Mouse (Mus musculus): Measurements from ENCODE around the gene Psme2b. TPM values are rescaled to one million over a fixed set of nuclear protein-coding genes. Genes with fewer than 3 reads are reported as not detected.
"Not testable (repeated sequence)": the region's sequence is repeated elsewhere in the genome, so short reads cannot be mapped to it uniquely, and the experiment has no call there.

Psme2b gene
- polyA plus RNA-seq, 1 experiment from 2014 or later = 2.3 TPM

GRCm38 (mm10) chr11:48974686-48975085 is 28.7 kb upstream of the Psme2b start:
- not testable (repeated sequence) for H3K27me3 ChIP-seq (ENCODE audit: insufficient read depth, low read length); DNase-seq; H3K27ac ChIP-seq (ENCODE audit: low read depth); H3K9me3 ChIP-seq (ENCODE audit: low read depth, low read length); H3K9ac ChIP-seq; H3K4me1 ChIP-seq (ENCODE audit: insufficient read depth); ATAC-seq (ENCODE audit: insufficient read depth); H3K4me3 ChIP-seq (ENCODE audit: low read depth, low read length); H3K36me3 ChIP-seq (ENCODE audit: insufficient read depth); H3K4me2 ChIP-seq
- no CpG with 5 or more reads among the region's 1 CpGs for WGBS

DNA sequence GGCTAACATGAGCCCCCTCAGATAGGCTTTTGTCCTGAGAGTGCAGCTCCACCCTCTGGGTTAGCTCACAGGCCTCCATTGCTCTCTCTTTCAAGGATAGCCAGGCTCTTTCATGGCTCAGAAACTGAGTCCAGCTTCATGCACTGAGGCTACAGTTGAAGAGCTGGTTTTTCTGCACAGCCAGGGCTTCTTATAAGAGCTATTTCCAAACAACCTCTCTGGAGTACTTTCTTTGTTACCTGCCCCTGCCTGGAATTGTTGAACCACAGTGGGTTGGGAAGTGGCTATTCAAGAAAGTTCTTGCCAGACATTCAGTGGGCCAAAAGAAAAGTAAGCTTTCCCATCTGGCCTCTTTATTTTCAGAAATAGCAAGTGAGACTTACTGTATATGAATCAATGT is 6.7 kb downstream of the Psme2b start:
- H3K4me3 ChIP-seq (ENCODE audit: low read depth, low read length); H3K36me3 ChIP-seq (ENCODE audit: insufficient read depth); H3K9me3 ChIP-seq (ENCODE audit: low read depth, low read length); H3K4me1 ChIP-seq (ENCODE audit: insufficient read depth); DNase-seq; H3K9ac ChIP-seq; H3K27ac ChIP-seq (ENCODE audit: low read depth); H3K27me3 ChIP-seq (ENCODE audit: insufficient read depth, low read length); H3K4me2 ChIP-seq: not testable (repeated sequence)
- peak; percentile 68; the same call in 1 of the 2 replicates for ATAC-seq (ENCODE audit: insufficient read depth)

DNA sequence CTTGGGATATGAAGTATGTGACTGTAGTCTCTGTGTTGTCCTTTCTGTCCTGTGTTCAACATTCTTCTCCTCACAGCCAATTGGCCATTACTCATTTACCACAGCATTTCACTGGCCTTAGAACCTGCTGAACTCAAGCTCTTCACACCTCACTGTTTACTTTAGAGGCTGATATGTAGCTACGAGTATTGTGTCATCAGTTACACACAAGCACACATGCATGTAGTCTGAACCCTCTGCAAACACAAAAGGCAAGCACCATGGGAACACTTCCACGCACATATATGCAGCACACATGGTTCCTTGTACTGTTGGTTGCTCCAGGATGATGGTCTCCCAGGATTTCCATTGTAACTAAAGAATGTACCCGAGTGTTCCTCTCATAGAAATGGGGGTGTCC is 10.7 kb downstream of the Psme2b start:
- H3K9me3 ChIP-seq (ENCODE audit: low read depth, low read length); H3K4me2 ChIP-seq; H3K4me1 ChIP-seq (ENCODE audit: insufficient read depth); ATAC-seq (ENCODE audit: insufficient read depth); H3K9ac ChIP-seq; DNase-seq; H3K36me3 ChIP-seq (ENCODE audit: insufficient read depth); H3K27ac ChIP-seq (ENCODE audit: low read depth); H3K27me3 ChIP-seq (ENCODE audit: insufficient read depth, low read length); H3K4me3 ChIP-seq (ENCODE audit: low read depth, low read length): not testable (repeated sequence)
- no CpG with 5 or more reads among the region's 3 CpGs for WGBS

GRCm38 (mm10) chr11:48933923-48934322 is 12.1 kb downstream of the Psme2b start:
- H3K9ac ChIP-seq; H3K27me3 ChIP-seq (ENCODE audit: insufficient read depth, low read length); H3K36me3 ChIP-seq (ENCODE audit: insufficient read depth); DNase-seq; H3K4me3 ChIP-seq (ENCODE audit: low read depth, low read length); ATAC-seq (ENCODE audit: insufficient read depth); H3K4me1 ChIP-seq (ENCODE audit: insufficient read depth); H3K27ac ChIP-seq (ENCODE audit: low read depth); H3K9me3 ChIP-seq (ENCODE audit: low read depth, low read length); H3K4me2 ChIP-seq: not testable (repeated sequence)
- WGBS = 27% methylated on average over 1 of the region's 1 CpGs

DNA sequence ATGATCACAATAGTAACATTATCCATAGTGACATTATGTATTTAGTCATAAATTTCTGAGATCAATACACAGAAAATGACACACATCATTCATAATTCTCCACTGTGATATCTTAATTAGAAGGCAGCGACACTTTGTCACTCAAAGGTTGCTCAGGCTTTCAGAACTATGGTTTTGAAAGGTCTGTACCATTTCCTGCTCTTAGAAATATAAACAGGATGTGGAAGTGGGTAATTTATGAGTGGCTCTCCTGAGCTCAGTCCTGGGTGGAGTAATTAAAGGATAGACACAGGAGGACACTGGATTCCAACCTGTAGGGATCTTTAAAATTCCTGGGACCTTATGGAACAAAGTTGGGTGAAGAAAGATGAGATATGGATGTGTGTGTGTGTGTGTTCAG is 12.6 kb downstream of the Psme2b start:
- 52% methylated on average over 1 of the region's 1 CpGs for WGBS
- not testable (repeated sequence) for H3K9ac ChIP-seq; H3K4me3 ChIP-seq (ENCODE audit: low read depth, low read length); H3K27ac ChIP-seq (ENCODE audit: low read depth); H3K9me3 ChIP-seq (ENCODE audit: low read depth, low read length); H3K4me2 ChIP-seq; H3K27me3 ChIP-seq (ENCODE audit: insufficient read depth, low read length); ATAC-seq (ENCODE audit: insufficient read depth); H3K4me1 ChIP-seq (ENCODE audit: insufficient read depth); H3K36me3 ChIP-seq (ENCODE audit: insufficient read depth)
- DNase-seq = peak; percentile 2

- H3K36me3 ChIP-seq (ENCODE audit: insufficient read depth); H3K4me2 ChIP-seq; DNase-seq; H3K4me1 ChIP-seq (ENCODE audit: insufficient read depth); H3K4me3 ChIP-seq (ENCODE audit: low read depth, low read length); H3K27ac ChIP-seq (ENCODE audit: low read depth); H3K9ac ChIP-seq; ATAC-seq (ENCODE audit: insufficient read depth); H3K9me3 ChIP-seq (ENCODE audit: low read depth, low read length); H3K27me3 ChIP-seq (ENCODE audit: insufficient read depth, low read length): not testable (repeated sequence)
- WGBS = 81% methylated on average over 1 of the region's 1 CpGs
Measured at GRCm38 (mm10) chr11:48928068-48928467, 17.9 kb downstream of the Psme2b start.

GRCm38 (mm10) chr11:48926437-48926836 is 19.6 kb downstream of the Psme2b start:
- not testable (repeated sequence) for H3K27ac ChIP-seq (ENCODE audit: low read depth); ATAC-seq (ENCODE audit: insufficient read depth); H3K4me1 ChIP-seq (ENCODE audit: insufficient read depth); H3K36me3 ChIP-seq (ENCODE audit: insufficient read depth); DNase-seq; H3K9ac ChIP-seq; H3K9me3 ChIP-seq (ENCODE audit: low read depth, low read length); H3K27me3 ChIP-seq (ENCODE audit: insufficient read depth, low read length); H3K4me3 ChIP-seq (ENCODE audit: low read depth, low read length); H3K4me2 ChIP-seq

GRCm38 (mm10) chr11:48923818-48924217 is 22.2 kb downstream of the Psme2b start:
- WGBS = 65% methylated on average over 5 of the region's 5 CpGs
- ATAC-seq (ENCODE audit: insufficient read depth); H3K4me3 ChIP-seq (ENCODE audit: low read depth, low read length): not testable (repeated sequence)

More at GRCm38 (mm10) chr11:48923818-48924217, 22.2 kb downstream of the Psme2b start:
- H3K36me3 ChIP-seq (ENCODE audit: insufficient read depth); H3K4me2 ChIP-seq; H3K27ac ChIP-seq (ENCODE audit: low read depth); H3K9ac ChIP-seq; H3K4me1 ChIP-seq (ENCODE audit: insufficient read depth); H3K27me3 ChIP-seq (ENCODE audit: insufficient read depth, low read length); DNase-seq; H3K9me3 ChIP-seq (ENCODE audit: low read depth, low read length): not testable (repeated sequence)
